8 mouse cellular contexts compared by ENCODE assay signal in genomic region chr17:23993559-23994428, GRCm38 (mm10). TPM values are rescaled to one million over a fixed set of nuclear protein-coding genes. Genes with fewer than 3 reads are reported as not detected.
DNase-seq lines count a peak whose midpoint lies in the region; ATAC-seq and TF ChIP-seq lines count a peak whose summit lies in the region.

No protein-coding gene starts in this region.

- H3K9ac ChIP-seq in heart, embryonic 12.5 days = 0 out of 2 replicates have a peak overlapping the region, but pooled peaks have one; percentile 25
- H3K9ac ChIP-seq in kidney, embryonic 16.5 days (replicated peaks; ENCODE audit: low read length) = peak overlapping the region; percentile 66
- no peak overlapping the region for H3K9ac ChIP-seq in liver, adult 2 months (ENCODE audit: low read depth, low read length)

- no peak overlapping the region for H3K27ac ChIP-seq in bone marrow macrophage, adult 2 months (ENCODE audit: insufficient read depth, low read depth, low read length)
- no peak overlapping the region for H3K27ac ChIP-seq in embryonic fibroblast, embryonic 13.5 days (ENCODE audit: insufficient read depth, low read length)
- no peak overlapping the region for H3K27ac ChIP-seq in heart, embryonic 12.5 days (ENCODE audit: poor library complexity, severe bottlenecking)
- H3K27ac ChIP-seq in kidney, embryonic 16.5 days (ENCODE audit: low read length) = peak overlapping the region; percentile 83
- no peak overlapping the region for H3K27ac ChIP-seq in liver, adult 2 months (replicated peaks; ENCODE audit: insufficient read depth, low read depth, low read length)

- H3K9me3 ChIP-seq in heart, embryonic 12.5 days (replicated peaks) = no peaks in the 10 kb centered on the region
- no peaks in the 10 kb centered on the region for H3K9me3 ChIP-seq in kidney, embryonic 16.5 days (ENCODE audit: low read length)

- H3K4me2 ChIP-seq in heart, embryonic 12.5 days = peak overlapping the region; percentile 61
- peak overlapping the region; percentile 52 for H3K4me2 ChIP-seq in kidney, embryonic 16.5 days (replicated peaks; ENCODE audit: low read depth, low read length)
- peak overlapping the region; percentile 12 for H3K4me2 ChIP-seq in myocyte (ENCODE audit: low read depth)

- no peak overlapping the region for H3ac ChIP-seq in myocyte (ENCODE audit: control insufficient read depth, insufficient read length)

- no peaks in the 10 kb centered on the region for H3K36me3 ChIP-seq in heart, embryonic 12.5 days
- no peaks in the 10 kb centered on the region for H3K36me3 ChIP-seq in kidney, embryonic 16.5 days (ENCODE audit: insufficient read depth, low read length)
- H3K36me3 ChIP-seq in liver, adult 2 months (ENCODE audit: control insufficient read depth, insufficient read depth, low read length) = no peaks in the 10 kb centered on the region
- no peaks in the 10 kb centered on the region for H3K36me3 ChIP-seq in myocyte (ENCODE audit: control insufficient read depth, insufficient read depth)

- DNase-seq in 416B (ENCODE audit: low read depth) = peak; percentile 94
- peak; percentile 80 for DNase-seq in liver, adult 2 months (ENCODE audit: extremely low read depth, low read depth, low spot score)
- peak; percentile 86 to 94 for DNase-seq in spleen, postnatal 4 days (ENCODE audit: low spot score in 2 of 2)

- no peaks in the 10 kb centered on the region for H3K79me2 ChIP-seq in liver, adult 2 months (ENCODE audit: control insufficient read depth, insufficient read depth, low read length)
- no peaks in the 10 kb centered on the region for H3K79me2 ChIP-seq in myocyte (ENCODE audit: control insufficient read depth, insufficient read depth)

- TF ChIP-seq CTCF in bone marrow macrophage, adult 2 months (IDR thresholded peaks at IDR 0.05; ENCODE audit: low read depth, low read length) = peak; percentile 35; the same call in 1 of the 2 replicates
- TF ChIP-seq CTCF in embryonic fibroblast, embryonic 13.5 days (IDR thresholded peaks at IDR 0.05; ENCODE audit: borderline replicate concordance, insufficient read depth, low read length) = 0 out of 2 replicates have a peak, but pooled peaks have one; percentile 22
- peak; percentile 79 for TF ChIP-seq CTCF in liver, adult 2 months (IDR thresholded peaks at IDR 0.05; ENCODE audit: low read depth, low read length)

- H3K27me3 ChIP-seq in heart, embryonic 12.5 days (replicated peaks) = peaks cover 42% of the 10 kb centered on the region
- H3K27me3 ChIP-seq in kidney, embryonic 16.5 days (ENCODE audit: insufficient read depth, low read length) = no peaks in the 10 kb centered on the region
- no peaks in the 10 kb centered on the region for H3K27me3 ChIP-seq in liver, adult 2 months (ENCODE audit: control insufficient read depth, insufficient read depth, low read length)
- H3K27me3 ChIP-seq in myocyte (ENCODE audit: control insufficient read depth, insufficient read depth, insufficient read length) = no peaks in the 10 kb centered on the region

- WGBS in heart, embryonic 12.5 days = 8% methylated on average over 31 of the region's 31 CpGs
- WGBS in kidney, embryonic 16.5 days = 10% methylated on average over 31 of the region's 31 CpGs
- 11% methylated on average over 31 of the region's 31 CpGs for WGBS in liver, adult 2 months

- H3K4me3 ChIP-seq in bone marrow macrophage, adult 2 months (ENCODE audit: insufficient read depth, low read length) = no peak overlapping the region; the same call in 1 of the 2 replicates
- H3K4me3 ChIP-seq in embryonic fibroblast, embryonic 13.5 days (ENCODE audit: insufficient read depth, low read length) = no peak overlapping the region
- H3K4me3 ChIP-seq in heart, embryonic 12.5 days = peak overlapping the region; percentile 21; the same call in 1 of the 2 replicates
- H3K4me3 ChIP-seq in kidney, embryonic 16.5 days (ENCODE audit: low read length) = peak overlapping the region; percentile 31
- H3K4me3 ChIP-seq in liver, adult 2 months (ENCODE audit: insufficient read depth, low read depth, low read length) = no peak overlapping the region
- H3K4me3 ChIP-seq in myocyte = no peak overlapping the region

- ATAC-seq in heart, embryonic 12.5 days (ENCODE audit: insufficient number of reproducible peaks, low FRiP score) = peak; percentile 70; the same call in 1 of the 2 replicates
- peak; percentile 64 for ATAC-seq in kidney, embryonic 16.5 days (ENCODE audit: low FRiP score, low TSS enrichment)

- peaks cover 20% of the 10 kb centered on the region for H3K4me1 ChIP-seq in bone marrow macrophage, adult 2 months (ENCODE audit: control insufficient read depth, insufficient read depth, low read length)
- peaks cover 11% of the 10 kb centered on the region for H3K4me1 ChIP-seq in embryonic fibroblast, embryonic 13.5 days (ENCODE audit: control insufficient read depth, insufficient read depth, low read length)
- H3K4me1 ChIP-seq in heart, embryonic 12.5 days (replicated peaks) = 0 out of 2 replicates have a peak, but pooled peaks cover 5% of the 10 kb centered on the region
- peaks cover 9% of the 10 kb centered on the region for H3K4me1 ChIP-seq in kidney, embryonic 16.5 days (ENCODE audit: insufficient read depth, low read length)
- H3K4me1 ChIP-seq in liver, adult 2 months (ENCODE audit: control insufficient read depth, insufficient read depth, low read length) = no peaks in the 10 kb centered on the region

- TF ChIP-seq POLR2A in bone marrow macrophage, adult 2 months (IDR thresholded peaks at IDR 0.05; ENCODE audit: borderline replicate concordance, low read depth, low read length) = no peak
- no peak for TF ChIP-seq POLR2A in embryonic fibroblast, embryonic 13.5 days (IDR thresholded peaks at IDR 0.05; ENCODE audit: low read depth, low read length)
- no peak for TF ChIP-seq POLR2A in liver, adult 2 months (IDR thresholded peaks at IDR 0.05; ENCODE audit: extremely low read depth, insufficient read depth, low read length)
- TF ChIP-seq POLR2A in myocyte (IDR thresholded peaks at IDR 0.05; ENCODE audit: insufficient read length, low read depth) = no peak

TF ChIP-seq in myocyte, 11 proteins besides CTCF, POLR2A, EP300 and RAD21 (continues in another document):
- TF ChIP-seq POLR2AphosphoS2 (IDR thresholded peaks at IDR 0.05; ENCODE audit: insufficient read length, low read depth) = no peak
- no peak for TF ChIP-seq MYOD1 (IDR thresholded peaks at IDR 0.05; ENCODE audit: control insufficient read depth in 1 of 3, insufficient read length in 2 of 3, low read depth in 2 of 3)
- no peak for TF ChIP-seq TCF3 (IDR thresholded peaks at IDR 0.05; ENCODE audit: insufficient read length, low read depth)
- no peak for TF ChIP-seq USF1 (IDR thresholded peaks at IDR 0.05; ENCODE audit: low read depth)
- TF ChIP-seq TCF12 (IDR thresholded peaks at IDR 0.05; ENCODE audit: insufficient read depth, poor library complexity, severe bottlenecking) = no peak

RNA-seq across cellular contexts. Expression of gene Prss22, which starts 4.1 kb away (rescaled TPM):
- polyA plus RNA-seq in bone marrow macrophage, adult 2 months (2012; ENCODE audit: insufficient read depth, insufficient read length, missing spikeins) = not detected in 2 replicates
- 0.62 TPM in 1 of 2 replicates, not detected in the other for polyA plus RNA-seq in embryonic fibroblast, embryonic 13.5 days (2011; ENCODE audit: insufficient read length, low read depth, missing spikeins)
- polyA plus RNA-seq in heart, embryonic 12.5 days (2016; fragmentation: Nextera tagmentation; extraction: Ambion mirVana) = 0.29 TPM in 1 of 2 replicates, not detected in the other
- 0.39 and 0.82 TPM in 2 replicates for polyA plus RNA-seq in kidney, embryonic 16.5 days (2015; fragmentation: Nextera tagmentation; extraction: Ambion mirVana)
- not detected in 2 replicates for total RNA-seq in liver, adult 2 months (2014; rRNA removed)
- not detected in 2 replicates for polyA plus RNA-seq in liver, adult 2 months (2012; rRNA removed)
- 0.04 TPM for polyA plus RNA-seq in myocyte (2012; fragmentation: generic; extraction: Trizol)

RNA-seq across cellular contexts. Expression of gene Prss30, which starts 13.4 kb away (rescaled TPM):
- 0.44 and 1.7 TPM in 2 replicates for polyA plus RNA-seq in bone marrow macrophage, adult 2 months (2012; ENCODE audit: insufficient read depth, insufficient read length, missing spikeins)
- polyA plus RNA-seq in embryonic fibroblast, embryonic 13.5 days (2011; ENCODE audit: insufficient read length, low read depth, missing spikeins) = not detected in 2 replicates
- not detected in 2 replicates for polyA plus RNA-seq in heart, embryonic 12.5 days (2016; fragmentation: Nextera tagmentation; extraction: Ambion mirVana)
- polyA plus RNA-seq in kidney, embryonic 16.5 days (2015; fragmentation: Nextera tagmentation; extraction: Ambion mirVana) = 0.14 and 0.23 TPM in 2 replicates
- total RNA-seq in liver, adult 2 months (2014; rRNA removed) = 0.13 and 0.18 TPM in 2 replicates
- polyA plus RNA-seq in liver, adult 2 months (2012; rRNA removed) = 0.16 TPM in 2 replicates
- polyA plus RNA-seq in myocyte (2012; fragmentation: generic; extraction: Trizol) = 0.06 TPM

RNA-seq across cellular contexts. Expression of gene Sbpl, which starts 38.7 kb away (rescaled TPM):
- not detected in 2 replicates for polyA plus RNA-seq in bone marrow macrophage, adult 2 months (2012; ENCODE audit: insufficient read depth, insufficient read length, missing spikeins)
- not detected in 2 replicates for polyA plus RNA-seq in embryonic fibroblast, embryonic 13.5 days (2011; ENCODE audit: insufficient read length, low read depth, missing spikeins)
- polyA plus RNA-seq in heart, embryonic 12.5 days (2016; fragmentation: Nextera tagmentation; extraction: Ambion mirVana) = not detected in 2 replicates
- not detected in 2 replicates for polyA plus RNA-seq in kidney, embryonic 16.5 days (2015; fragmentation: Nextera tagmentation; extraction: Ambion mirVana)
- total RNA-seq in liver, adult 2 months (2014; rRNA removed) = not detected in 2 replicates
- not detected in 2 replicates for polyA plus RNA-seq in liver, adult 2 months (2012; rRNA removed)
- not detected for polyA plus RNA-seq in myocyte (2012; fragmentation: generic; extraction: Trizol)

RNA-seq across cellular contexts. Expression of gene Prss27, which starts 44.1 kb away (rescaled TPM):
- not detected in 2 replicates for polyA plus RNA-seq in bone marrow macrophage, adult 2 months (2012; ENCODE audit: insufficient read depth, insufficient read length, missing spikeins)
- 0.42 TPM in 1 of 2 replicates, not detected in the other for polyA plus RNA-seq in embryonic fibroblast, embryonic 13.5 days (2011; ENCODE audit: insufficient read length, low read depth, missing spikeins)
- 0.35 and 0.41 TPM in 2 replicates for polyA plus RNA-seq in heart, embryonic 12.5 days (2016; fragmentation: Nextera tagmentation; extraction: Ambion mirVana)
- 0.23 and 0.37 TPM in 2 replicates for polyA plus RNA-seq in kidney, embryonic 16.5 days (2015; fragmentation: Nextera tagmentation; extraction: Ambion mirVana)
- not detected in 2 replicates for total RNA-seq in liver, adult 2 months (2014; rRNA removed)
- polyA plus RNA-seq in liver, adult 2 months (2012; rRNA removed) = not detected in 2 replicates
- 0.14 TPM for polyA plus RNA-seq in myocyte (2012; fragmentation: generic; extraction: Trizol)

RNA-seq across cellular contexts. Expression of gene Sbp, which starts 52.3 kb away (rescaled TPM):
- not detected in 2 replicates for polyA plus RNA-seq in bone marrow macrophage, adult 2 months (2012; ENCODE audit: insufficient read depth, insufficient read length, missing spikeins)
- not detected in 2 replicates for polyA plus RNA-seq in embryonic fibroblast, embryonic 13.5 days (2011; ENCODE audit: insufficient read length, low read depth, missing spikeins)
- not detected in 2 replicates for polyA plus RNA-seq in heart, embryonic 12.5 days (2016; fragmentation: Nextera tagmentation; extraction: Ambion mirVana)
- not detected in 2 replicates for polyA plus RNA-seq in kidney, embryonic 16.5 days (2015; fragmentation: Nextera tagmentation; extraction: Ambion mirVana)
- not detected in 2 replicates for total RNA-seq in liver, adult 2 months (2014; rRNA removed)
- polyA plus RNA-seq in liver, adult 2 months (2012; rRNA removed) = not detected in 2 replicates
- polyA plus RNA-seq in myocyte (2012; fragmentation: generic; extraction: Trizol) = not detected

Comparison
In these comparisons a context has a peak if more than half of its experiments do, and no peak if none do; other contexts are left out.
1. H3K4me3 ChIP-seq: peak in heart, embryonic 12.5 days (single experiment) and kidney, embryonic 16.5 days (single experiment); none in bone marrow macrophage, adult 2 months (single experiment), embryonic fibroblast, embryonic 13.5 days (single experiment), liver, adult 2 months (single experiment) and myocyte (single experiment).
2. CTCF ChIP-seq: peak in every context shown above with its lines; median percentile 79 in liver, adult 2 months; 35 in bone marrow macrophage, adult 2 months; 22 in embryonic fibroblast, embryonic 13.5 days.
3. Peak in every context shown above with its lines, with median percentiles within 50 percentile points of each other: DNase-seq and H3K4me2 ChIP-seq.